Mouse (Mus musculus): Measurements from ENCODE around the gene Arid2.

Arid2 gene

GRCm38 (mm10) chr15:96345312-96345849 is 58.1 kb downstream of the Arid2 start:
- DNase-seq = no peak

- DNase-seq = no peak
Measured at GRCm38 (mm10) chr15:96351432-96351831, 64.1 kb downstream of the Arid2 start.

GRCm38 (mm10) chr15:96358871-96359270 is 71.6 kb downstream of the Arid2 start:
- no peak for DNase-seq

GRCm38 (mm10) chr15:96360614-96361013 is 73.3 kb downstream of the Arid2 start:
- no peak for DNase-seq

- DNase-seq = no peak
Measured at GRCm38 (mm10) chr15:96365351-96365750, 78.0 kb downstream of the Arid2 start.

GRCm38 (mm10) chr15:96366176-96366963 is 79.1 kb downstream of the Arid2 start:
- no peak for DNase-seq

GRCm38 (mm10) chr15:96371311-96371710 is 84.0 kb downstream of the Arid2 start:
- no peak for DNase-seq

- DNase-seq = no peak
Measured at GRCm38 (mm10) chr15:96372628-96373027, 85.3 kb downstream of the Arid2 start.

- DNase-seq = no peak
Measured at GRCm38 (mm10) chr15:96373161-96373560, 85.8 kb downstream of the Arid2 start.

- no peak for DNase-seq
Measured at GRCm38 (mm10) chr15:96376214-96376613, 88.9 kb downstream of the Arid2 start.

- DNase-seq = no peak
Measured at GRCm38 (mm10) chr15:96377263-96377662, 89.9 kb downstream of the Arid2 start.

GRCm38 (mm10) chr15:96377701-96378100 is 90.4 kb downstream of the Arid2 start:
- DNase-seq = no peak

GRCm38 (mm10) chr15:96382223-96382622 is 94.9 kb downstream of the Arid2 start:
- no peak for DNase-seq

GRCm38 (mm10) chr15:96388565-96388964 is 101.2 kb downstream of the Arid2 start:
- DNase-seq = no peak

GRCm38 (mm10) chr15:96392878-96393277 is 105.6 kb downstream of the Arid2 start:
- no peak for DNase-seq

GRCm38 (mm10) chr15:96395071-96395470 is 107.8 kb downstream of the Arid2 start:
- no peak for DNase-seq

GRCm38 (mm10) chr15:96396641-96397344 is 109.5 kb downstream of the Arid2 start:
- DNase-seq = no peak

GRCm38 (mm10) chr15:96398333-96398732 is 111.0 kb downstream of the Arid2 start:
- DNase-seq = no peak

GRCm38 (mm10) chr15:96405548-96405947 is 118.2 kb downstream of the Arid2 start:
- DNase-seq = no peak

GRCm38 (mm10) chr15:96406253-96406652 is 118.9 kb downstream of the Arid2 start:
- no peak for DNase-seq

- DNase-seq = no peak
Measured at GRCm38 (mm10) chr15:96407151-96407550, 119.8 kb downstream of the Arid2 start.

- no peak for DNase-seq
Measured at GRCm38 (mm10) chr15:96408717-96409121, 121.4 kb downstream of the Arid2 start.

- DNase-seq = no peak
Measured at GRCm38 (mm10) chr15:96418161-96418560, 130.8 kb downstream of the Arid2 start.

GRCm38 (mm10) chr15:96419920-96420319 is 132.6 kb downstream of the Arid2 start:
- no peak for DNase-seq
